Mouse (Mus musculus): Measurements from ENCODE around the gene Nrarp. TPM values are rescaled to one million over a fixed set of nuclear protein-coding genes. Genes with fewer than 3 reads are reported as not detected.

The Nrarp gene
- polyA plus RNA-seq, 1 experiment, result 1.7 TPM

DNA sequence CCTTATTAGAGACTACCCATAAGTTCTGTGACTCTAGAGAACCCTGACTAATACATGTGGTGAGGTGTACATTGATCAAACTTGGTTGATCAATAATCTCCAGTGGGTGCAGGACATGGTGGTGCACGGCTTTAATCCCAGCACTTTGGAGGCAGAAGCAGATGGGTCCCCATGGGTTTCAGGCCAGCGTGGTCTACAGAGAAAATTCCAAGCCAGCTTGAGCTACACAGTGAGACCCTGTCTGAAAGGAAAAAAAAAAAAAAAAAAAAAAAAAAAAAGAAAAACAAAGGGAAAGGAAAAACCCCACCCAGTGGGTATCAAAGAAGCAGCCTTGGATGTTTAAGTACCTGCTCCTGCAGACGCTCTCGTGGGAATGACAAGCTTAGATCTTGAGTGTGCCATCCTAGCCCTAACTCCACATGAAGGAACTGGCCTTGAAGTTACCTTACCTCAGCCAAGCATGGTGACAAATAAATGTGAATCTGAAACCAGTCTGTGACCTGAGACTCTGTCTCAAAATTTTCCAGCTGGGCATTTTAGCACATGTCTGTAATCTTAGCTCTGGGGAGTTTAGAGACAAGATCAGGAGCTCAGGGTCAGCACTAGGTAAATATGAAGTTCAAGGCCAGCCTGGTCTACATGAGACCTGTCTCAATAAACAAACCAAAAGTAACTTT lies 29.1 kb upstream of the Nrarp start:
- Histone ChIP-seq H3K27ac (ENCODE audit: control insufficient read depth, insufficient read depth, low read depth, low read length, poor library complexity) (no peak overlapping the region), H3K4me1 (ENCODE audit: control insufficient read depth, insufficient read depth, low read length) (no peaks in the 10 kb centered on the region), H3K4me3 (replicated peaks; ENCODE audit: control insufficient read depth, low read depth, low read length) (no peak overlapping the region)
- no peak for TF ChIP-seq CTCF (IDR thresholded peaks at IDR 0.05; ENCODE audit: control insufficient read depth, insufficient read depth, low read length)
- WGBS, result 81% methylated on average over 4 of the region's 4 CpGs

GRCm38 (mm10) chr2:25156177-25156576 lies 24.4 kb upstream of the Nrarp start:
- Histone ChIP-seq H3K27ac (ENCODE audit: control insufficient read depth, insufficient read depth, low read depth, low read length, poor library complexity) (no peak overlapping the region), H3K4me3 (replicated peaks; ENCODE audit: control insufficient read depth, low read depth, low read length) (no peak overlapping the region), H3K4me1 (ENCODE audit: control insufficient read depth, insufficient read depth, low read length) (no peaks in the 10 kb centered on the region)
- no peak for TF ChIP-seq POLR2A (IDR thresholded peaks at IDR 0.05; ENCODE audit: borderline replicate concordance, control insufficient read depth, low read depth, low read length)
- no peak for TF ChIP-seq CTCF (IDR thresholded peaks at IDR 0.05; ENCODE audit: control insufficient read depth, insufficient read depth, low read length)
- WGBS, result 80% methylated on average over 3 of the region's 3 CpGs

- WGBS, result 39% methylated on average over 2 of the region's 2 CpGs
- Histone ChIP-seq H3K4me3 (replicated peaks; ENCODE audit: control insufficient read depth, low read depth, low read length) (no peak overlapping the region), H3K4me1 (ENCODE audit: control insufficient read depth, insufficient read depth, low read length) (no peaks in the 10 kb centered on the region), H3K27ac (ENCODE audit: control insufficient read depth, insufficient read depth, low read depth, low read length, poor library complexity) (no peak overlapping the region)
- TF ChIP-seq CTCF (IDR thresholded peaks at IDR 0.05; ENCODE audit: control insufficient read depth, insufficient read depth, low read length) (no peak), POLR2A (IDR thresholded peaks at IDR 0.05; ENCODE audit: borderline replicate concordance, control insufficient read depth, low read depth, low read length) (no peak)
Measured at GRCm38 (mm10) chr2:25156990-25157389, 23.6 kb upstream of the Nrarp start.

DNA sequence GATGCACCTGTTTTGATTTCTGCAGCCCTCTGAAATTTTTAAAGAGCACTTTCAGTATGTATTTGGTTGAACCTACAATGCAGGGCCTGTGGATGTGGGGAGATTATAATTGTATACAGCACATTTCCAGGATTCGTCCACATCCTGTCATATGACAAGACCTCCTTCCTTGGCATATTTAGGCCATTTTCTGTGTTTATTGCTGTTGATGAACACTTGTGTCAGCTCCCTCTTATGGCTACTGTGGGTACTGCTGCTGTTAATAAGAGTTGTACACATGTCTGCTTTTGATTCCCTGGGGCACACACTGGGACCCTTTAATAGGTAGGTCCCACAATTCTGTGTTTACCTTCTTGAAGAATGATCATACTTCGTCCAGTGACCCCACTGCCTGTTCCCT lies 22.9 kb upstream of the Nrarp start:
- 31% methylated on average over 2 of the region's 2 CpGs for WGBS
- H3K27ac ChIP-seq (ENCODE audit: control insufficient read depth, insufficient read depth, low read depth, low read length, poor library complexity), result no peak overlapping the region
- no peaks in the 10 kb centered on the region for H3K4me1 ChIP-seq (ENCODE audit: control insufficient read depth, insufficient read depth, low read length)
- no peak overlapping the region for H3K4me3 ChIP-seq (replicated peaks; ENCODE audit: control insufficient read depth, low read depth, low read length)
- TF ChIP-seq POLR2A (IDR thresholded peaks at IDR 0.05; ENCODE audit: borderline replicate concordance, control insufficient read depth, low read depth, low read length) (no peak), CTCF (IDR thresholded peaks at IDR 0.05; ENCODE audit: control insufficient read depth, insufficient read depth, low read length) (no peak)

DNA sequence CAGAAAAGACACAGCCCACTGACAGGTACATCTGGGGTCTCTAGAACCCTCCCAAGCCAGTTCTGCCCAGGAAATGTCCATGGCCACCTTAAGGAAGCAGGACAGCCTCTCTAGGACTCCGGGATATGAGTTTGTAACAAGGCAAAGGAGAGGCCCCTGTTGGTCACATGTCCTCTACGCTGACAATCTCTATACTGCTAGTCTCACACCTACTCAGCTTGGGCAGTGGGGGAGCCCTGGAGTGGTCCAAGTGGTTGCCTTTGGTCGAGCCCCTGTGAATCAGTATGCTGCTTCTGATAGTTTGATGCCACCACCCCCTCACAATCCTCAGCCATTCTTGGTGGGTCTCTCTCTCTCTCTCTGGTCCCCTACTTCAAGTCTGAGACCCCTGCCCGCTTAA lies 13.1 kb upstream of the Nrarp start:
- 46% methylated on average over 4 of the region's 4 CpGs for WGBS
- no peak for TF ChIP-seq POLR2A (IDR thresholded peaks at IDR 0.05; ENCODE audit: borderline replicate concordance, control insufficient read depth, low read depth, low read length)
- no peak for TF ChIP-seq CTCF (IDR thresholded peaks at IDR 0.05; ENCODE audit: control insufficient read depth, insufficient read depth, low read length)
- no peak overlapping the region; the same call in 1 of the 2 replicates for H3K27ac ChIP-seq (ENCODE audit: control insufficient read depth, insufficient read depth, low read depth, low read length, poor library complexity)
- no peak overlapping the region for H3K4me3 ChIP-seq (replicated peaks; ENCODE audit: control insufficient read depth, low read depth, low read length)
- H3K4me1 ChIP-seq (ENCODE audit: control insufficient read depth, insufficient read depth, low read length), result peaks cover 1% of the 10 kb centered on the region; the same call in 1 of the 2 replicates

DNA sequence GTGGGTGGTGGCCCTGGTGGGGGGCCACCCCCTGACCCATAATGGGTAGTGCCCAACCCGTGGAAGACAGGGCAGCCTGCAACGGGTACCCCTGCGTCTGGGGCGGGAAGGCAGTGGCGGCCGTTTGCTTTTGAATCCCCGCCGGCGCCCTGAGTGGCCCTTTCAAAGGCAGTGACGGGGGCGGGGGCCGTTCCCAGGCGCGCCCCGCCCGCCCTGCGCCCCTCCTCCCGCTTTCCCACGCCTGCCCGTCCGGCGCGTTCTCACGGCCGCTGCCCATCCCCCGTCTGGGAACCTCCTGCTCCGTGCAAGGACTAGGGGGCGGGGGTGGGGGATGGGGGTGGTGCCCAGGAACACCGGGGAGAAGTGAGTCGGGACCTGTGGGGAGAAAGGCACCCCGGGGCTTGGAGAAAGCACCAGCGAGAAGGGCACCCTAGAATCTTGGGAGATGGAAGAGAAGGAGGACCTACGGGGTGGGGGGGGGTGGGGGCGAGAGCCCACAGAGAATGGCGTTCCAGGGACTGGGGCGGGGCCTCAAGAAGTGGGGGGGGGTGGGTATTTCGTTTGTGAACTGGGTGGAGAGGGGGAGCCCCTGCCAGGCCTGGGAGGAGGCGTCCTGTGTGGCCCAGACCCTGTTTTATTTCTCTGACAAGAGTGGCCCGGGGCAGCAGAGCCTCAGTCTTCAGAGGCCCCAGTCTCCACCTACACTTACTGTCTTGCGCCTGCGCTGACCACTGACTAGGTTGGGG lies 12.5 kb upstream of the Nrarp start:
- H3K27ac ChIP-seq (ENCODE audit: control insufficient read depth, insufficient read depth, low read depth, low read length, poor library complexity), result no peak overlapping the region; the same call in 1 of the 2 replicates
- TF ChIP-seq CTCF (IDR thresholded peaks at IDR 0.05; ENCODE audit: control insufficient read depth, insufficient read depth, low read length), result no peak
- TF ChIP-seq POLR2A (IDR thresholded peaks at IDR 0.05; ENCODE audit: borderline replicate concordance, control insufficient read depth, low read depth, low read length), result peak; percentile 13; the same call in 1 of the 2 replicates
- H3K4me3 ChIP-seq (replicated peaks; ENCODE audit: control insufficient read depth, low read depth, low read length), result no peak overlapping the region
- H3K4me1 ChIP-seq (ENCODE audit: control insufficient read depth, insufficient read depth, low read length), result peaks cover 1% of the 10 kb centered on the region; the same call in 1 of the 2 replicates
- 7% methylated on average over 40 of the region's 41 CpGs for WGBS

DNA sequence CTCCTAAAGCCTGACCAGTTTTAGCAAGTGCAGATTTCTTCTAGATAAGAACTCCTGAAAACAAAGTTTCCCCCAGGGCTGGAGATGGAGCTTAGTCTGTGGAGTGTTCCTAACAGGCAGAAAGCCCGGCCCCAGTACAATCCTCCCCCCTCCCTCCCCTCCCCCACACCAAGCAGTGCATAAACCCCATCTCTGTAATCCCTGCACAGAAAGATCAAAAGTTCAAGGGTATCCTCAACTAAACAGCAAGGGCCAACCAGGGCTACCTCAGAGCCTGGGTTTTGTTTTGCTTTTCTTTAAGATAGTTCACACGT lies 11.9 kb upstream of the Nrarp start:
- Histone ChIP-seq H3K27ac (ENCODE audit: control insufficient read depth, insufficient read depth, low read depth, low read length, poor library complexity) (no peak overlapping the region), H3K4me3 (replicated peaks; ENCODE audit: control insufficient read depth, low read depth, low read length) (no peak overlapping the region), H3K4me1 (ENCODE audit: control insufficient read depth, insufficient read depth, low read length) (peaks cover 1% of the 10 kb centered on the region; the same call in 1 of the 2 replicates)
- WGBS, result 45% methylated on average over 2 of the region's 2 CpGs
- TF ChIP-seq CTCF (IDR thresholded peaks at IDR 0.05; ENCODE audit: control insufficient read depth, insufficient read depth, low read length), result no peak
- TF ChIP-seq POLR2A (IDR thresholded peaks at IDR 0.05; ENCODE audit: borderline replicate concordance, control insufficient read depth, low read depth, low read length), result no peak

DNA sequence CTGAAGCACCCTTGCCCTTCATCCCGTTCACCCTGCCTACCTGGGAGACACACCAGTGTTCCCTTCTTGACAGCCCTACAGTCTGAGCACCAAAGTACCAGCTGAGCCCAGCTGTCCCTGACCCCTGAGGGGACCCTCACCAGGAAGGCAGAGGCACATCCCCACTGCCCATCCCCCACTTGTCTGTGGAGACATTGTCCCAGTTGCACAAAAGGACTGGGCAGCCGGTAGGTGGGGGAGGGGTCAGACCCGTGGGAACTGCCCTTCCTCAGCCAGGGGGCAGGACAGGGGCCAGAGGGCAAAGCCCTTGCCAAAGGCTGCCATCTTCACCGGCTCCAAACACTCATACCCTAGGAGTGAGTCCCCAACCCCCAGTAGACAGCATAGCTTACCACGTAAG lies 10.8 kb upstream of the Nrarp start:
- Histone ChIP-seq H3K4me1 (ENCODE audit: control insufficient read depth, insufficient read depth, low read length) (peaks cover 2% of the 10 kb centered on the region; the same call in 1 of the 2 replicates), H3K27ac (ENCODE audit: control insufficient read depth, insufficient read depth, low read depth, low read length, poor library complexity) (no peak overlapping the region), H3K4me3 (replicated peaks; ENCODE audit: control insufficient read depth, low read depth, low read length) (no peak overlapping the region)
- 61% methylated on average over 5 of the region's 5 CpGs for WGBS
- TF ChIP-seq POLR2A (IDR thresholded peaks at IDR 0.05; ENCODE audit: borderline replicate concordance, control insufficient read depth, low read depth, low read length), result no peak
- TF ChIP-seq CTCF (IDR thresholded peaks at IDR 0.05; ENCODE audit: control insufficient read depth, insufficient read depth, low read length), result no peak

Data from bone marrow, adult 2 months (tissue).